Mouse (Mus musculus) A20 (cell line): ENCODE data around the gene Icam1.
A peak's percentile ranks its signal among the peaks of the same experiment; 100 is the strongest.

Source experiments
- DNase-seq: peaks from one replicate; pipeline ENCODE4 v3.0.0-alpha.2; 2011; ENCODE audit warnings: low read depth, low spot score

Gene Icam1

DNA sequence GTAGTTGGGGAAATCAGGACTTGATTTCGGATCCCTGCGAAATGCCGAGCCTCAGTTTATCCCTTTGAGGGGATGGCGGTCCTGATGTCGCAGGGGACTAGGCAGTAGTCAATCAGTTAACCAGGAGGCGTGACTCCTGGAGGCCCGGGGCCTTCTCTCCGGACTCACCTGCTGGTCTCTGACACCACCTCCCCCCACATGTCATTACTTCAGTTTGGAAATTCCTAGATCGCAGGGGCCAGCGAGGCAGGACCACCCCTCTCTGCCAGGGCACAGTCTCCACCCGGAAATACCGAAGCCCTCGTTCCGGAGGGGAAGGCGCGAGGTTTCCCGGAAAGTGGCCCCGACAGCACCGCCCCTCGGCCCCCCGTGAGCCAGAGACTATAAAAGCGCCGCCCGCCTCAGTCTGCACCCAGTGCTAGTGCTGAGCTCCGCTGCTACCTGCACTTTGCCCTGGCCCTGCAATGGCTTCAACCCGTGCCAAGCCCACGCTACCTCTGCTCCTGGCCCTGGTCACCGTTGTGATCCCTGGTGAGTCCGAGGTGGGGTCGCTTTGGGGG is at the start of gene Icam1:
Icam1 (plus strand) TSS at position 415 of the 560 bp plus-strand sequence.
- peak; percentile 83 for DNase-seq

DNA sequence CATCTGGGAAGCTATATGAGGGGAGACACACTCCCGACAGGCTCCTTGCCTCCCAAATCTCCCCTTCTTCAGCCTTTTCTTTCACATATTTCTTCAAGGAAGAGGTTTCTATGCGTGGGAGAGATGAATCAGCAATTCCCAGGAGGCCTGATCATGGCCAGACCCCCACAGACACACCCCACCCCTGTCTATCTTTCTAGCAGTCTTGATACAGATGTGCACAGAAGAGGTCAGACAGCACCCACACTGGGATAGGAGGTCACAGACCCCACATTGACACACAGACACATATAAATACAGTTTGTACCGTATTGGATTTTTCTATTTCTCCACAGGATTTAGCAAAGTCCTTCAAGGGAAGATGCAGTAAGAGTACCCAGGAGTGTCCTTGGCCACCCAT is 49.8 kb upstream of the Icam1 start:
- DNase-seq, result no peak

DNA sequence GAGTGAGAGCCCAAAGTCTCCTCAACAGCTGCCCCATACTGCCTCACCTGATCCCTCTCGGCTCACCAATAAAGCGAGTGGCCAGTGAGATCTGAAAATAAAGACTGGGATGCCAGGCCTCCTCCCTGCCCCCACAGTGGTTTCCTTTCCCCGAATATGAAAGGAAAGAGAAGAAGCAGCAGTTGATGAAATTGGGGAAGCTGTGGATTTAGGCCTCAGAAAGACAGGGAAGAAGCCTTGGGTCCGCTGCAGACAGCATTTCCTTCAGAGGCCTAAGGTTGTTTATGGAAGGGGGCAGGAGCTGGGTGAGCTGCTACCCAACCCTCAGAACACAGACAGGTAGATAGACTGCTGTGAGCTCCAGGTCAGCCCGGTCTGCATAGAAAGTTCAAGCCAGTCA is 49.0 kb upstream of the Icam1 start:
- DNase-seq, result no peak

DNA sequence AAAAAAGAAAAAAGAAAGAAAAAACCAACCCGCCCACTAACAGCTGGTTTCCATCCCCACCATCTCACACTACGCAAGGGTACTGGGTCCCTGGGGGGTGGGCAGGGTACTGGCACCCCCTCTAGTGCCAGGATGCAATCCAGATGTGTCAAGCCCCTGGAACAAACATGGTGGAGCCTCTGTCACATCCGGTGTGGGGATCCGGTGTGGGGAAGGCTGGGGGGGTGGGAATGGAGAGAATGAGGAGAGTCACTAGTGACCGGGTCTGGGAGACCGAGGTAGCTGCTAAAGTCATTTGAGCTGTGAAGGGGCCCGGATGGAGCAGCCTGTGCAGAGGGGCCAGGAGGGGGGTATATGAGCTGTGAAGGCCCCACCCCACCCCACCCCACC is 44.0 kb upstream of the Icam1 start:
- peak; percentile 59 for DNase-seq

DNA sequence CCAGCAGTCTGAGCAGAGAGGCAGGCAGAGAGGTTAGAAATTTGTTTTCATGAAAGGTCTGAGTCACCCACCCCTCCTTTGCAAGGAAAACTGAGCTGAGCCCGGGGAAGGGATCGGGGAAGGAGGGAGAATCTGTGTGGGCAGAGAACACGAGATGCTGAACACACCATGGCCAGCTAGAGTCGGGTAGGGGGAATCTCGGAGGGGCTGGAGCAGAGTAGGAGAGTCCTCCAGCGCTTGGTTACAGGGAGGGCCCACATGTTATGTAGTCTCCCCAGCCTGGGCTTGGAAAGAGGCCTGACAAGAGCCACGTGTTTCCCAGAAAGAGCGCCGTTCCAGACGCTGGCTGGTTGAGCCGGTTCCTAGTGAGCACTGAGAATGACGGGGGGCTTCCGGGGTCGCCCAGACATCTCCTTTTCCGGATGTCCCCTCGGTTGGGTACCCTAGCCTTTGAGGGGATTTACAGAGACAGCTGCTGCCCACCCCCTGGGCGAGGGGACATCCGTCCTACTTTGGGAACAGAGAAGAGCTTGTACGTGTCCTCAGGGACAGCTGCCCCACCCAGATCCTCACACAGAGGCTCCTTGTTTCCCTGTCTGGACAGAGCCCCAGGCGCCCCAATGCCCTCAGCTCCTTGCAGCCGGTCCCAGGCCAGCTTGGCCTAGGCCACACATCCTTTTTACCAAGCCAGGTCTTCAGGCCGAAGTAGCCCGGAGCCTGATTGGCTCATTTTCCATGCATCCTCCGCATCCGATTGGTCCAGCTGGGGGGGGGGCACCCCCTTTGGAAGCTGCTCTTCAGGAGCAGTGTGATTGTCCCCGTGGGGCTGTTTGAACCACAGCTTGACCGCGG is 43.4 kb upstream of the Icam1 start:
- peak; percentile 76 for DNase-seq

DNA sequence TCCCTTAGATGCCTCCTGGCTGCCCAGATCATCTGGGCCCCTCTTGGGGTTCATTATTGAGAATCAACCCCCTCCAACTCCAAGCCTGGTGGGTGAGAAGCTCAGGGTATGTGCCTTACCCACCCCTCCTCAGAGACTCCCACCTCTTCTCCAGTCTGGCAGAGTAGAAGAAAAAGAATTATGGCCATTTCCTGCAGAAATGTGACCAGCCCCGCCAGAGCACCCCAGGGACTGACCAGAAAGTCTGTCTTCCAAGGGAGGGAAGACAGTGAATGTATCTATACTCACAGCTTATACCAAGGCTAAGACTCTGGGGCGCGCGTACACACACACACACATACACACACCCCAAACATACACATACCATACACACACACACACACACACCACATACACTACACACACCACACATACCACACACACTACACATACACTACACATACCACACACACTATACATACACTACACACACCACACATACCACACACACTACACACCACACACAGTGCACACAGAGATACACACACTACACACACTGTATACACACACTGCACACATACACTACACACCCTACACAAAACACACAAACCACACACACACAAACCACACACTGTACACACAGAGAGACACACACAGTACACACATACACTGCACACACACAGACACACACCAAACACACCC is 42.6 kb upstream of the Icam1 start:
- DNase-seq, result no peak

DNA sequence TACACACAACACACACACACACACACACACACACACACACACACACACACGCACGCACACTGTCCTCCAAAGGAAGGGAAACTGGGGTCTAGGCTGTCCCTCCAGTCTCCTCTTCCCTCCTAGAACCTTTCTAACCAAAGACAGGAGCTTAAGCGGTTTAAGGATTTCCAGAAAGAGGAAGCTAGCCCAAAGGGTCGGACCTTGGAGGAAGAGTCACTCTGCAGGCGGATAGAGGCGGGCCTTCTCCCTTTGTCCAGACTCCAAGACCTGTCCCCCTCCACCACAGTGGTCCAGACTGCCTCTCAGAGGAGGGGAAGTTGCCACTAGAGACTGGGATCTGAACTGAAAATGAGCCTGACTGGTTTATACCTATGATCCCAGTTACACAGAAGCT is 42.1 kb upstream of the Icam1 start:
- DNase-seq, result no peak

DNA sequence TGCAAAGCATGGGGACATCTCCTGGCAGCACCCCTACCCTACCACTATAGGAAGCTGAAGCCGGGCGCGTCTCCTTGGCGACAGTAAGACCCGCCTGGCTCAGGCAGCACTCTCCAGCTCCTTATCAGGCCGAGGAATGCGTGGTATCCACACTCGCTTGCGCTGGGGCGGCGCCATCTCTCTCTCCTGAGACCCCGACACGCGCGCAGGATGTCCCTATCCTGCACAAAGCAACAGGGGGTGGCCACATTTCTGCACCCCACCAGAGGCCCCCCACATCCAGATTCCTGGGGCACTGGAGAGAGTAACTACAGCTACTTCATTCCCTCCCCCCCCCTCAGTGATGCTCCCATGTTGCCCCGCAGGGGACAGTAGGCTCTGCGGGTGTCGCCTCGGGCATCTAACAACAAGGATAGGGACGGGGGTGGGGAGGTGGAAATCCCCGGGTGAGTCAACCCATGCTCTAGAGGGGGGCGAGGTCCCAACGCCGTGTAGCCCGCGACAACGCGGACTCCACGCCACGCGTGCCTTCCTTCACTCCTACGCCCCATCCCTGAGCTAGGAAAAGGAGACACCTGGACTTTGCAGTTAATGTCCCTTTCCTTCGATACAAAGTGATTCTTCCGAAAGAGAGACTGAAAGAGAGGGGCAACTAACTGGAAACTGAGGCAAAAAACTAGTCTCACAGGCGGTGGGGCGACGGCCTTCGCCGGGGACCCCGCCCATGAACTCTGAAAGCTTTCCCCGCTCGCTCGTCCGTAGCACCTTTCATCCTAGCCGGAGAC is 40.2 kb upstream of the Icam1 start:
- DNase-seq, result peak; percentile 72

DNA sequence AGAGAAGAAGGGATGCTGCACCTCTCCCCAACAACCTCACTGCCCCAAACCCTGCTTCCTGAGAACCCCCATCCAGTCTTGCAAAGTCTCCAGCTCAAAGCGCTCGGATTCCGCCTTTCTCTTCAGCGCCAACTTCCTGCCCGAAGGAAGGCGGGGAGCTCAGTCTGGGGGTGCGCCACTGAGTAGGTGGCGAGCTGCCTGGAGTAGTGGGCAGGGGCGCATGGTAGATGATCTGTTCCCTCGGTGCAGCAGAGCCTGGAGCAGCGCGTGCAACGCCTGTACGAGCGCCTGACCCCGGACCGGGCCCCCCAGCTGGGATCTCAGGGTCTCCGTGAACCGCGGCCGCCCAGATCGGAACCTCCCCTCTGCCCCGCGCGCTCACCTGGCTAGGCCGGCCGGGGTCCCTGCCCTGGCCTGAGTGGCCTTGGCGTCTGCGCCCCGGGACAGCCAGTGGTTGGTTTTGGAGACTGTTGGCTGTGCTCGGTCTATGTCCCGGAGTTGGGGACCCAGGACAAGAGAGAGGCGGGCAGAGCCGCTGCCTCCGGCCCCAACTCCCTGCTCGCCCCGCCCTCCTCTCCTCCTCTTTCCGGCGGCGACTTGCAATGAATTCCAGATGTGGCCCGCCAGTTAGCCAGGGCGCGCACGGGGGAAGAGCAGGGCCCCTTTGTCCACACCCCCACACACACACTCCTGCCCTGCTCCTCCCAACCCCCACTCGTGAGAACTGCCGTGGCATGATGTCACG is 39.4 kb upstream of the Icam1 start, which contains the start of gene S1pr2:
S1pr2 (minus strand) TSS at position 566 of the 745 bp plus-strand sequence.
- DNase-seq, result peak; percentile 93

DNA sequence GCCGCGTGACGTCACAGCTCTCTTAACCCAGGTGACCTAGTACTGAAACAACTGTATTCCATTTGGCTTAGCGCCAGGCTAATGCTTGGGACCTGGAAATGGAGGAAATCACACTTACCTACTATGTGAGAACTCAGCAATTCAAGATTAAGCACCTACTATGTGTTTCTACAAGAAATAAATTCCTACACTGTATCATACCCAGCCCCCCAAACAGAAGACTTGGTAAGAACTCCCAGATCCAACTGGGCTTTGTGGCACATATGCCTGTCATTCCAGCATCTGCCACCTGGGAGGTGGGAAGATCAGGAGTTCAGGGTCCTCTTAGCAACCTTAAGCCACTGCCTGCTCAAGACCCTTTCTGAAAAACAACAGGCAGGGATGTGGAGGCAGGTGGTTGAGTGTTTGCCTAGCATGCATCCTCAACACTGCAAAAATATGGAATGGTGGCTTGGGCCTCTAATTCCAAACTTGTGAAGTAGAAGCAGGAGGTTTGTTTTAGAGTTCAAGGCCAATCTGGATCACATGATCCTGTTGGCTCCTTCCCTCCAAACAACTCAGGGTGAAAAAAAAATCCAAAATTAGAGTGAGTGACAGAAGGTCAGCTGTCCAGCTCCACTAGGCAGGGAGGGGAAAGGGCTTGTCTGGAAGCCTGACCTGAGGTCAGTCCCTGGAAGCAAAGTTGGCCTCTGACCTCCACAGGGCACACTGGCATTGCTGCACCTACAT is 38.7 kb upstream of the Icam1 start:
- DNase-seq, result no peak

DNA sequence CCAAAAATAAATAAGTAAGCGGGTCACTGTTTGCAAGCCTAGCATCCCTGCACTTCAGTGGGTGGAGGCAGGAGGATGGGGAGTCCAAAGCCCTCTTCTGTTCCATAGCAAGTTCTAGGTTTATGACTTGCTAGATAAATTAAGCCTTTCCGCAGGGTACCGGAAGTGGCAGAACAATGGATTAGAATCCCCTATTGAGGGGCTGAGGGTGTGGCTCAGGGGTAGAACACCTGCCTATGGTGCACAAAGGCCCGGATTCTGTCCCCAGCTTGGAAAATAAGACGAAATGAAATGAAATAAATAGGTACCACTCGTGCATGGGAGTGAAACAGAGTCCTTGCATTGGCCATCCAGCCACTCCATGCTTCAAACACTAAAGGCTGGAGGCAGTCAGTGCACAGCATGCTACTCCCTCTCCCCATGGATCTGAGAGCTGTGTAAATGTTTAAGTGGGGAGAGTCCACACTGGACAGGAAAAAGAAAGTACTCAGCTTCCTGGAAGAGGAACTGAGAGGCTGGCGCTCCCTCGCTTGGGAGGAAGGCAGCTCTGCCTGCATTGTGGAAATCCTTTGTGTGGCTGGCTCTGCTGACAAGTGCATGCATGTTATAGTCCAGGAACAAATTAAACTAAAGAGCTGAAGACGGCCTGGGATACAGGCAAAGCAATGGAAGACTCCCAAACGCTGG is 37.2 kb upstream of the Icam1 start:
- no peak for DNase-seq

DNA sequence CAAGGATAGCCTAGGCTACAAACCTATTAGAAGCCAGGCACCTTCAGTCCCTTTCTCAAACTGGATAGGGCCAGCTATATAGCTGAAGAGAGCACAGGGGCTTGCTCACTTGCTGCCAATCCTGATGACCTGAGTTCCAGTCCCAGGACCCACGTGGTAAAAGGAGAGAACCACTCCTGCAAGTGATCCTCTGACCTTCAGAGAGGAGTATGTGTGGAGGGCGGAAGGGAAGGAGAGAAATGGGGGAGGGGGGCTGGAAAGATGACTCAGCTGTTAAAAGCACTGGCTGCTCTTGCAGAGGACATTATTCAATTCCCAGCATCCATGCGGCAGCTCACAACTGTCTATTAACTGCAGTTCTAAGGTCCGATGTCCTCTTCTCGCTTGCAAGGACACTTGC is 36.6 kb upstream of the Icam1 start:
- DNase-seq, result peak; percentile 57

DNA sequence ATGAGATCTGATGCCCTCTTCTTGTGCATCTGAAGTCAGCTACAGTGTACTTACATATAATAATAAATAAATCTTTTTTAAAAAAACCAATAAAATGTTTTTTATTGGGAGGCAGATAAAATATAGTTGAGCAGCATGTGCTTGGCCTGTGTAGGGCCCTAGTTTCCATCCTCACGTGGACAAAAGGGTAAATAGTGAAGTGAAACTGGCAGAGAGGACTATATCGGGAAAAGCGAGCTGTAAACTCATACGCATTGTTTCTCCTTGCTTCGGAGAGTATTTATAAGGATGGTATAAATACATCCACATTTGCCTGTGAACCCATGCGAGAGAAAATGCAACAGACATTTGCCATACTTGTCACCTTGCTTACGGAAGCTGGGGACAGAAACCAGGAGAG is 36.0 kb upstream of the Icam1 start:
- DNase-seq, result peak; percentile 89

DNA sequence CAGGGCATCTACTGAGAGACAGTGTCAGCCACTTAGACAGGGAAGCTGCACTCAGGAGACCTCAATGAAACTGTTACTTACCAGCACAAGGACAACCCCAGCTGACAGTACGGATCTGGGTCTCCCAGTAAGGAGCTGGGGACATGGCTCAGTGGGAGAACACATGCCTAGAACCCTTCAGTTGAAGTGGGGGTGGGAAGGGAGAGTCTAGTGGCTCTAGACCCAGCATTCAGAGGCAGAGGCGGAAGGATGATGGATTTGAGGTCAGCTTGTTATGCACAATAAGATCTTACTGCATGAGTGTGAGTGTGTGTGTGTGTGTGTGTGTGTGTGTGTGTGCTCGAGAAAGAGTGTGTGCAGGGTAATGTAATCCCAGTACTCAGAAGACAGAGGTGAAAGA is 33.6 kb upstream of the Icam1 start:
- peak; percentile 62 for DNase-seq

DNA sequence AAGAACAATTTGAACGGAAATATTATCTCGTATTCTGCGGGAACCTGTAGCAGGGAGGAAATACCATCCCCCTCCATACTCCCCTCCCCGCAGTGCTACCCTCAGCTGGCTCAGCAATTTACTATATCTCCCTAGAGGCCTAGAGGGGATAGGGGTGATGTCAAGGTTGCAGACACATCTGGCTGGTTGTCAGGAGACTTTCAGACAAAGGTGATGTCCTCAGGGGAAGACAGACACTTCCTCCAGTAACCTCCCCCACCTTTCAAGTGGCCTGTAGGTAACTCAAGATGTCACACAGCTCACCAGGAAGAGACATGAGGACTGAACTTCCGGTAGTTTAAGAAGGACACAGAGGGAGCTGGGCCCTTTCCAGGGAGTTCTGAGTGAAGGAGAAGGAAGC is 32.6 kb upstream of the Icam1 start:
- DNase-seq, result peak; percentile 84

DNA sequence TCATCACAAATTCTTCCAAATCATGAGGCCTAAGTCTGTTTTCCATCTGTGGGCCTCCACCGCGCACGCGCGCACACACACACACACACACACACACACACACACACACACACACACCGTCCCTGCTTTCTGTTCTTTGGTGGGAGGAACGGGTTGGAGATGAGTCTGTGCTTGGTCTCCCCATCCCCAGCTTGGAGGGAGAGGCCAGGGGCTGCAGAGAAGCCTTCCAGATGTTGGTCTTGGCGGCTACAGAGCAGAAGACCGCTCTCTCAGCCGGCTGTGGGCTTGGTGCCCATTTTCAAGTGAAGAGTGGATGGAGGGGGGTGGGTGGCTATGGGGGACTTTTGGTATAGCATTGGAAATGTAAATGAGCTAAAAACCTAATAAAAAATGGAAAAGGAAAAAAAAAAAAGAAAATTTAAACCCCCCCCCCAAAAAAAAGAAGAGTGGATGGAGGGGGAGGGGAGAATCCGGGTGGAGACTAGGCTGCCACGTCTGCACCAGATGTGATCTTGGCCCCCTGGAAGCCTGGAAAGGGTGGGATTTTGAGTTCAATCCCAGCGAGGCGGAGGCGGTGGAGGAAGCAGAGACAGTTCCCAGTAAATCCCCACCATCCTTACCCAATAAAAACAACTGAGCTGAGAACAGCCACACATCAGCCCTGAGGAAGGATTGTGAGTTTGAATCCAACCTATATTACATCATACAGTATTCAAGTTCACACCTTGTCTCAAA is 28.7 kb upstream of the Icam1 start:
- DNase-seq, result peak; percentile 67

DNA sequence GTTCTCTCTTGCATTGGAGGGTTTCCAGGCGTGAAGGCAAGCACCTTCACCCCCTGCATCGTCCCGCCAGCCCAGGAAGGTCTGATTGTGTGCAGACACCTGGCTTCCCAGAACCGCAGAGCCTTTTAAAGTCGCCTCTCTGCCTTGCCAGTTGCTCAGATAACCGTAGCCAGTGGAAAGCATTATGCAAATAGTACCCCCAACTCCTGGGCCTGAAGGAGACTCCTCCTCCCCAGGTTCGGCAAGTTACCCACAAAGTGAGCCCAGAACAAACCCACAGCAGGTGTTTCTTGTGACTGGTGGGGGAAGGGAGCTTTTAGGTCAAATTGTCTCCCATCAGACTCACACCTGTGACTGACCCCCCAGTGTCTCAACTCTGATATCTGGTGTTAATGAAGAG is 27.8 kb upstream of the Icam1 start:
- DNase-seq, result peak; percentile 90

DNA sequence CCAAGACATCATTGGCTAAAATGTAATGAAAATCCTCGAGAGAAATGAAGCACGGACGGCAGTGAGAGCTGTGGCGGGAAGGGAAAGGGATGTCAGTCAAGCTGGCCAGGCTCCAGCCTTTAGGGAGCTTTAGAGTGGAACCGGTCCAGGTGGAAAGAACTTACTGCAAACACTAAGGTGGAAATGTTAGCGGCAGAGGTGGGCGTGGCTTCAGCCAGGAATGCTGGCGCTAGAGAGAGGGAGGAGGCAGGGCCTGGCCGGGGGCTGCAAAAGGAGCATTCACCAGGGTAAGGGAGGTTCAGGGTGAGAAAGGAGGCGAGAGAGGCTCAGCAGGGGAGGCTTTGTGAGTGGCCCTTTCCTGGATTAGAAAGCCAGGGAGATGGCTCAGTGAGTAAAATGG is 24.9 kb upstream of the Icam1 start:
- DNase-seq, result peak; percentile 3

DNA sequence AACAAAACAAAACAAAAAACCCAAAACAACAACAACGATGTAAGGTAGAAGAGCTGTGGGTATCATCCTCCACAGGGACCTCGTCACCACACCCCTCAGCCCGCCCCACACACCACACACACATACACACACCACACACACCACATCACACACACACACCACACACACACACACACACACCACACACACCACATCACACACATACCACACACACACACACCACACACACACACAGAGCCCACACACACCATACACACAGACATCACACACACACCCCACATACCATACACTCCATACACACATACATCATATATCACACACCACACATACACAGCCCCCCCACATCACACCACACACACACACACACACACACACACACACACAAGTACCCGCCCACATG is 24.2 kb upstream of the Icam1 start:
- DNase-seq, result no peak
